Mouse (Mus musculus) CD8-positive naive resting alpha-beta T cell, adult 2 months (primary cell): ENCODE data around the gene Hpn.

Experiments
- DNase-seq, 2 experiments: peaks; one replicate each; pipeline ENCODE4 v3.0.0; 2022; ENCODE audit warnings: low read depth in 2 of 2, low spot score in 2 of 2

Gene Hpn

DNA sequence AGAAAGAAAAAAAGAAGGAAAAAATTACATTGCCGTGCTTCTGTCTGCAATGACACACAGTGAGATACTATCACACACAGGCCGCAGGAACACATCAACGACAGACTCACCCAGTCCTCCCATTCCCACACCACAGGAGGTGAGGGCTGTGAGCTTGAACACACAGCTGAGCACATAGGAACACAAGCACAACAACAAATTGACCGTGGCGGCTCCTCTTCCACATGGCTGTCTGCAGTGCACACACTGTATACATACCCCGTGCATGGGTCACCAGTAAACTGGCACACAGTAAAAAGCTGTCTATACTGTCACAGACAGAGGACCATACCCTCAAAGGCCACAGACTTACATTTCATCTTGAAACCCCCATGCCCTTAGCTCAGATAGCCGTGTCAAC, 58.6 kb downstream of the Hpn start:
- no peak for DNase-seq

DNA sequence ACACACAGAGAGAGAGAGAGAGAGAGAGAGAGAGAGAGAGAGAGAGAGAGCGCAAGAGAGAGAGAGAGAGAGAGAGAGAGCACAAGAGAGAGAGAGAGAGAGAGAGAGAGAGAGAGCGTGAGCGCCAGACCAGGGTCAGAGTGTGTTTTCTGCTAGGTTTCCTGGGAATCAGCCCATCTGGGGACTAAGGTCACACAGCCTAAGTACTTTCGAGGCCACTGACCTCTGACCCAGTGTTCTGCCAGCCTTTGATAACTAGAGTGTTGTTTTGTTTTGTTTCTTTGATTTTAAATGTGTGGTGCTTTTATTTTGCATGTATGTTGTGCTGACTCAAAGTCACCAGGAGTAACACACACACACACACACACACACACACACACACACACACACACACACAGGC, 59.2 kb downstream of the Hpn start:
- DNase-seq: no peak

DNA sequence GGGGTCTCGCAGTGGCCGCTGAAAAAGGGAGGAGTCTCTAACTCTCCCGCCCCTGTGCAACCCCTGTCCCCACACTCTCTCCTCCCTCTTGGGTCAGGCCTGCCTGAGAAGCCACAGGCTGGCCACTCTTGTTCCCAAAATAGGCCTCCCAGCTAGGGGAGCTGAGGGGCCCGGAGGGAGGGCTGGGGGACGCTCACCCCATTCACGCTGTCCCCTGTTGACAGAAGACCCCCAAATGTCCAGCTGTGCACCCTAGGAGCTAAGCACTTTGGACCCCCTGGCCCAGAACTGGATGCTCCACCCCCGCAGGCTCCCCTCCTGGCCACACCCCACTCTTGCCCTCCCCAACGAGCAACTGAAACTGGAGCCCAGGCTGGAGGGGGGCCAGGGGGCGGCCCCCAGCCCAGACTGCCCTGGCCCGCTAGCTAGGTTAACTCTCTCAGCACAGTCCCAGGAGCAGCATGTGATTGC, 59.7 kb downstream of the Hpn start:
- no peak for DNase-seq

GRCm38 (mm10) chr7:31054661-31055320, 60.3 kb downstream of the Hpn start:
- no peak for DNase-seq

GRCm38 (mm10) chr7:31053882-31054447, 61.1 kb downstream of the Hpn start:
- DNase-seq: no peak

GRCm38 (mm10) chr7:31052636-31053434, 62.3 kb downstream of the Hpn start:
- DNase-seq: no peak

DNA sequence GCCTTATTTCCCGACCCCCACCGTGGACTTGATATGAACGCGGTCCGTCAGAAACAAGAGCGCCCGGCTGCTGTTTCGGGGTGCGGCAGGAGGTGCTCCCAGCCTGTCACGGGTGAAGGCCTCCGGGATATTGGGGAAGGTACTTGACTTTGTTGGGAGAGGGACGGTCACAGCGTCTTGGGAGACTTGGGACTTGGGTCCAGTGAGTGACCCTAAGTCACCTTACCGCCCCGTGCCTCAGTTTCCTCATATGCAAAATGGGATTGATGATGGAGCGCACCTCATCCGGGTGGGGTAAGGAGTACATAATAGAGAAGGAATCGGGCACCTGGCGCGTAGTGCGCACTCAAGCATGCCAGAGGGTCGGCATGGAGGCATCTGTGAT, 62.8 kb downstream of the Hpn start:
- DNase-seq: no peak

DNA sequence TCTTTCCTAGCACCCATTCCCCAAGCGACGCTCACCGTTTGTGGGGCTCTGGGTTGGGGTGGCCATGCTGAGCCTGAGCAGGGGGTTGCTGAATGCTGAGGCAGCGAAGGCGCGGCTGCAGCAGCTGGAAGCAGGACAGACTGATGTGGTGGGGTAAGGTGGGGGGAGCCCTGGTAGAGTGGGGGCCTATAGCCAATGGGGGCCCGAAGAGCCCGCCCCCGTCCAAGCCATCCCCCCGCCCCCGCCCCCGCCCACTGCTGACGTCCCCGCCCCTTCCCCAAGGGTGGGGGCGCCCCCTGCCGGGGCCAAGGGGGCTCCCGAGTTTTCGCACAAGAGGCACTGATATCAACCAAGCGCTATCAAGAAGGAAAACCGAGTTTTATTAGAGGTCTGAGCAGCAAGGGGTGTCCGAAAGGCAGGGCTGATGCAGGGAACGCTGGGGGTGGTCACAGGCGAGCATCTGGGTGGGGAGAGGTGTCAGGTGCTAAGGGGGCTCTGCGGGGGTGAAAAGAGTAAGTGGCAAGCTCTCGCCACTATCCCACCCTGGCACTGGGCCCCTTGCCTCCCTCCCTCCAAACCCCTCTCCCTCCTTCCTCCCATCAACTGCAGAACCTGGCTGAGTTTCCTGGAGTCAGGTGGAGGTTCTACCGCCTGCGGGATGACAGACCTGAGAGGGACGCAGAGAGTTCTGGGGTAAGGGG, 63.6 kb downstream of the Hpn start, which contains the start of gene Fxyd7:
TSS of gene Fxyd7 (minus strand) at position 147 of the 701 bp plus-strand sequence.
- no peak for DNase-seq

DNA sequence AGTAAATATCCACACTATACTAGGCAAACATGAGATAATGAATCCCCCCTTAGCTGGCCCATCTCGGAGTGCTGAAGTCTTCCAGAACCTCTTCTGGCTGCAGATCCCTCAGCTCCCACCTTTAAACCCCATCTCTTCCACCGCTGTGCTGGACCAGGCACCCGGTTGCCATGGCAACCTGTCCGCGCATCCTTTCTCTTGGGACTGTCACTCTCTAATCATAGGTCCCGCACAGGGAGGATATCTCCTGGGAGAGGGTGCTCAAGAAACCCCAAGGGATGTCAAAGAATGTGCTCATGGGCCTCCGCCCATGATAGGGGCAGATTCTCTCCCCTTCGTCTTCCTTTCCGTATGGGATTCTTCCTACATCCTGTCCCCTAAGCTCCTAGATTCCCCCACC, 64.2 kb downstream of the Hpn start:
- no peak for DNase-seq

- DNase-seq: no peak
Measured at GRCm38 (mm10) chr7:31050487-31050886, 64.6 kb downstream of the Hpn start.

GRCm38 (mm10) chr7:31049846-31050281, 65.2 kb downstream of the Hpn start:
- no peak for DNase-seq

DNA sequence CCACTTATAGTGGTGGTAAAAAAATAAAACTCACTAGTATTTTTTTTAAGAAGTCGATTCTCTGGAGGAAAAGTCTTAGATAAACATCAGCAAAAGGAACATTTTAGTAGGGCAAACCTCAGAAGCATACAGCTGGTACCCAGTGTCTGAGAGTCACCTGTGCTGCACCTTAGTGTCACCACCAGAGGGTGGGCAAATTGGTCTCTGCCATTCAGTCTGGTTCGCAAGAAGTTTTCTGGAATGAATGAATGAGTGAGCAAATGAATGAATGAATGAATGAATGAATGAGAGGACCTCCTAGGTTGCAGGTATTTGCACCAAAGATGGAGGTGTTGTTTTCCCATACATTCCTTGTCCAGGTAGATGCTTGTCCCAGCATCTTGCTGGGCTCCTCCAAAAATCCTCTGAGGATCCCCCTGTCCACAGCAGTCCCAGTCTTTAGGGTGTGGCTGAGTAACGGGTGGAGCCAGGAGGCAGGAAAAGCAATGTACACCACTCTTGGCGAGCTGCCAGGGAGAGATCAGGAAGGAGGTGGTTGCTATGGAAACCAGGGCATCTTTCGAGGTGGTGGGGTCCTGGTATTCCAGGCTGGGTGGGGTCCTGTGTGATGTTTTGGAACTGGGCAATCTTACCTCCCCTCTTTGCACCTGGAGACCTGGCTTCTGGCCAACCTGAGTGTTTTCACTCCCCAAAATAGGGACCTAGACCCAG, 65.8 kb downstream of the Hpn start:
- no peak for DNase-seq
